Mouse (Mus musculus) liver, embryonic 16.5 days (tissue): ENCODE results near the gene Gm45208. TPM values are rescaled to one million over a fixed set of nuclear protein-coding genes. Genes with fewer than 3 reads are reported as not detected.

Source experiments
- ATAC-seq: fragments of 200-750 bp; cut with Nextera tagmentation; 2 replicates; pipeline ENCODE4 v1.8.0; 2017; ENCODE audit warnings: low read depth, mild to moderate bottlenecking, moderate number of reproducible peaks, moderate library complexity
- H3K27ac ChIP-seq: fragments of 300-500 bp; sonication (generic); 2 replicates; pipeline ENCODE4 v1.5.1; 2014; ENCODE audit warnings: mild to moderate bottlenecking, low read length
- H3K27me3 ChIP-seq: fragments of 300-500 bp; sonication (generic); 2 replicates; pipeline ENCODE4 v1.6.1; 2014; ENCODE audit warnings: low read depth, low read length, mixed read lengths; ENCODE audit not compliant: control insufficient read depth, insufficient read depth
- H3K36me3 ChIP-seq: fragments of 300-500 bp; sonication (generic); 2 replicates; pipeline ENCODE4 v1.6.1; 2014; ENCODE audit warnings: mild to moderate bottlenecking; ENCODE audit not compliant: control insufficient read depth, insufficient read depth
- H3K4me1 ChIP-seq: fragments of 300-500 bp; sonication (generic); 2 replicates; pipeline ENCODE4 v1.6.1; 2014; ENCODE audit warnings: low read depth, low read length, mixed read lengths; ENCODE audit not compliant: control insufficient read depth
- H3K4me2 ChIP-seq: fragments of 300-500 bp; sonication (generic); 2 replicates; pipeline ENCODE4 v1.6.1; 2014; ENCODE audit warnings: low read depth, low read length, mixed read lengths
- H3K4me3 ChIP-seq: fragments of 300-500 bp; sonication (generic); 2 replicates; pipeline ENCODE4 v1.5.1; 2014; ENCODE audit warnings: low read depth, mild to moderate bottlenecking, low read length
- H3K9ac ChIP-seq: fragments of 300-500 bp; sonication (generic); 2 replicates; pipeline ENCODE4 v1.6.1; 2014; ENCODE audit warnings: low read depth, low read length
- H3K9me3 ChIP-seq: fragments of 300-500 bp; sonication (generic); replicated peaks from 2 replicates; pipeline ENCODE4 v1.6.1; 2016; ENCODE audit warnings: low read length; ENCODE audit not compliant: control insufficient read depth
- WGBS: fragments of 180-500 bp; shearing (Covaris S2); extraction: QIAGEN DNeasy Blood & Tissue Kit; methylation state at CpG from one replicate; pipeline ENCODE4 v1.1.7; 2014; ENCODE audit not compliant: insufficient replicate concordance; 5-methylcytosine and 5-hydroxymethylcytosine counted together
- polyA plus RNA-seq: library from polyadenylated mRNA; unstranded; fragments of >200 nt; fragmentation: Nextera tagmentation; extraction: Ambion mirVana; gene quantifications from 2 replicates; pipeline ENCODE4 v1.2.1, GENCODE M21; 2015

The Gm45208 gene
- polyA plus RNA-seq, result 0.27 and 0.51 TPM in 2 replicates

DNA sequence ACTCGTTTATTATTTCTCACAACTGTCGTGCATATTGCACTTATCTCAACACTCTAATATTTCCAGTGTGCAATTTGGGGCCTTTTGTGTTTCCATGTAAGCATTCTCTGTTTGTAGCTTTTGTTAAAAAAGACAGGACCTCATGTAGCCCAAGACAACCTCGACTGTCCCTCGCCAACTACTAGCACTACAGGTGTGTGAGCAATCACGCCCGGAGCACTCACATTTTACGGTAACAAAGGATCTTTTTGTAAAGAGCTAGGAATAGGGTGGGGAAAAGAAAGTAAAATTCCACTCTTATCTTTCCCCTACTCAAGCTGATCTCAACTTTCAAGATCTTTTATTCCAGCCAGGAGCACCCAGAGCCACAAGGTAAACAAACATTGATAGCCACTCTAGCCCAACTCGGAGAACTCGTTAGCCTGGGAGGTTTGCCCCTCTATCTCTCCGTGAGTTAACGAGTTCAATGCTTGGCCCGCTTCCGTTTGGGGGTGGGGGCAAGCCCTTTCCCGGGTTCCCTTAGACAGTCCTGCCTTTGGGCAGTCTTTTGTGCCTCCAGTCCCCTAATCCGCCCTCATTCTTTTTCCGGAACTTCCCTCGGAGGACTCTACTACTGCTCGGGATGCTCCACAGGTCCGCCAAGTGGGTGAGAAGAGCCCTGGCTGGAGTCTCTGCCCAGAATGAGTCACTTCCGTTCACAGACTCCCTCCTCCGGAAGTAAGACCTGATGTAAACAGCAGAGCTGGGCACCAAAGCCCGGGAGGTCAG, at the start of gene Gm45208:
TSS of gene Gm45208 (plus strand) at position 732 of the 768 bp plus-strand sequence.
- Histone ChIP-seq H3K27me3 (no peaks in the 10 kb centered on the region), H3K27ac (peak within 1 kb of the TSS; percentile 89), H3K4me1 (peaks cover 4% of the 10 kb centered on the region; the same call in 1 of the 2 replicates), H3K36me3 (peaks cover 3% of the 10 kb centered on the region; the same call in 1 of the 2 replicates), H3K4me2 (peak within 1 kb of the TSS; percentile 64), H3K9me3 (no peaks in the 10 kb centered on the region), H3K4me3 (peak within 1 kb of the TSS; percentile 71), H3K9ac (peak within 1 kb of the TSS; percentile 72)
- whole genome bisulfite sequencing, result 21% methylated on average over 22 of the region's 22 CpGs
- ATAC-seq, result peak; percentile 93

GRCm38 (mm10) chrX:7672739-7673138, 49.3 kb upstream of the Gm45208 start:
- WGBS, result 38% methylated on average over 6 of the region's 6 CpGs
- Histone ChIP-seq H3K4me3 (no peak overlapping the region), H3K27me3 (no peaks in the 10 kb centered on the region), H3K4me2 (no peak overlapping the region), H3K4me1 (peaks cover 8% of the 10 kb centered on the region), H3K27ac (no peak overlapping the region), H3K36me3 (no peaks in the 10 kb centered on the region), H3K9ac (no peak overlapping the region), H3K9me3 (no peaks in the 10 kb centered on the region)
- no peak for ATAC-seq

GRCm38 (mm10) chrX:7673578-7674281, 48.3 kb upstream of the Gm45208 start:
- Histone ChIP-seq H3K27ac (peak overlapping the region; percentile 14; the same call in 1 of the 2 replicates), H3K9ac (no peak overlapping the region), H3K9me3 (no peaks in the 10 kb centered on the region), H3K36me3 (no peaks in the 10 kb centered on the region), H3K4me1 (peaks cover 8% of the 10 kb centered on the region), H3K27me3 (no peaks in the 10 kb centered on the region), H3K4me2 (peak overlapping the region; percentile 56), H3K4me3 (peak overlapping the region; percentile 43; the same call in 1 of the 2 replicates)
- 18% methylated on average over 12 of the region's 12 CpGs for WGBS
- no peak for ATAC-seq

DNA sequence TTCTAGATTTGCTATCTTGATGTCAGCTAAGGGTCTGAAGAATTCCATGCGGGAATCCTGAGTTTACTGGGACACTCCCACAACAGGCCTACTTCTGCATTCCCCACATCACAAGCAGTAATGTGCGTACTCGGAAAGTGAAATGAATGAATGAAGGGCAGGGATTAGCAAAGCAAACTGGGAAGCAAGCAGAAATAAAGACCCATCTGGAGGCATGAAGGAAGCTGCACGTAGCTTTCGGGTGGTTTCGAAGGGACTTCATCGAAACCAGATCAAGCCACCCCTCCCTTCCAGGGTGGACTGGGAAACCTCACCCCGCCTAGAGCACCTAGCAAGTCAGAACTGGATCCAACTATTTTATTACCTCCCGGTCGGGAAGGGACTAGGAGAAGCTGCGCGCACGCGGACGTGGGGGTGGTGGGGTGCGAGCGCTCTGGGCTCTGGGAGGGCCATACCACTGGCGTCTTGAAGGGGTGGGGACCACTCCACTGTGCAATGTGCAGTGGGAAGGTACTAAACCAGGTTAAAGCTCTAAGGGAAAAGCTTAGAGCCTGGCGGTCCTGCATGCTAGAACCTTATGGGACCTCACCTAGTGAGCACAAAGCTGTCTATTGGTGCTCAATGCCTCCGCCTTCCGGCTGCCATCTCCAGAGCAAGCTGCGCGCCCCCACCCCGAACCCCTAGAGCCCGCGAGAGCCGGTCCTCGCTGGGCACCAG, 47.6 kb upstream of the Gm45208 start:
- Histone ChIP-seq H3K4me1 (peaks cover 8% of the 10 kb centered on the region), H3K4me3 (peak overlapping the region; percentile 43), H3K9me3 (no peaks in the 10 kb centered on the region), H3K36me3 (no peaks in the 10 kb centered on the region), H3K9ac (peak overlapping the region; percentile 15; the same call in 1 of the 2 replicates), H3K27me3 (no peaks in the 10 kb centered on the region), H3K4me2 (peak overlapping the region; percentile 56), H3K27ac (peak overlapping the region; percentile 14; the same call in 1 of the 2 replicates)
- no peak for ATAC-seq
- 17% methylated on average over 28 of the region's 28 CpGs for WGBS

GRCm38 (mm10) chrX:7675001-7675380, 47.1 kb upstream of the Gm45208 start:
- Histone ChIP-seq H3K9ac (no peak overlapping the region; the same call in 1 of the 2 replicates), H3K36me3 (no peaks in the 10 kb centered on the region), H3K4me1 (peaks cover 8% of the 10 kb centered on the region), H3K9me3 (no peaks in the 10 kb centered on the region), H3K27ac (no peak overlapping the region), H3K4me2 (peak overlapping the region; percentile 56), H3K4me3 (peak overlapping the region; percentile 43), H3K27me3 (no peaks in the 10 kb centered on the region)
- WGBS, result 22% methylated on average over 10 of the region's 10 CpGs
- no peak for ATAC-seq

- 28% methylated on average over 3 of the region's 3 CpGs for WGBS
- Histone ChIP-seq H3K4me1 (no peaks in the 10 kb centered on the region; the same call in none of the 2 replicates), H3K27ac (no peak overlapping the region), H3K36me3 (no peaks in the 10 kb centered on the region), H3K4me3 (no peak overlapping the region), H3K9ac (no peak overlapping the region), H3K27me3 (no peaks in the 10 kb centered on the region), H3K4me2 (no peak overlapping the region), H3K9me3 (no peaks in the 10 kb centered on the region)
- no peak for ATAC-seq
These were observed 43.1 kb upstream of the Gm45208 start for GRCm38 (mm10) chrX:7678986-7679385.

GRCm38 (mm10) chrX:7679405-7680056, 42.5 kb upstream of the Gm45208 start:
- peak overlapping the region; percentile 55 for H3K4me2 ChIP-seq
- no peak overlapping the region for H3K27ac ChIP-seq
- ATAC-seq, result peak; percentile 93
- no peaks in the 10 kb centered on the region for H3K36me3 ChIP-seq
- peak overlapping the region; percentile 38 for H3K4me3 ChIP-seq
- H3K9ac ChIP-seq, result 0 out of 2 replicates have a peak overlapping the region, but pooled peaks have one; percentile 31
- no peaks in the 10 kb centered on the region for H3K27me3 ChIP-seq
- H3K9me3 ChIP-seq, result no peaks in the 10 kb centered on the region
- WGBS, result 16% methylated on average over 27 of the region's 27 CpGs
- no peaks in the 10 kb centered on the region; the same call in none of the 2 replicates for H3K4me1 ChIP-seq

DNA sequence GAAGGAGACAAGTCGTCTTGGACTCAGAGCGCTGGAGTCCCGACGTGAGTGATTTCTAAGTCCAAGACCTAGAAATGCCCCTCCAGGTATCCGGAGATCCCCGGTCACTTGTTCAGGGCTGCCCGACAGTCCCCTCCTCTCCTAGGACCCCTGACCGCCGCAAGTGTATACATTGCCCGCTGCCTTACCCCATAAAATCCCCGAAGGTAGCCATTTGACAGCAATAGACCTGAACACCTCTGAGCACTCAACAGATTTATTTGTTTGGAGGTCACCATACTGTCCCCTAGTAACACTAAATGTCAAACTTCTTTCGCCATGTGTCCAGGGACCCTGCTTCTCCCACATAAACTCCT, 42.0 kb upstream of the Gm45208 start:
- Histone ChIP-seq H3K36me3 (no peaks in the 10 kb centered on the region), H3K4me1 (no peaks in the 10 kb centered on the region), H3K27ac (no peak overlapping the region), H3K27me3 (no peaks in the 10 kb centered on the region), H3K4me3 (peak overlapping the region; percentile 38), H3K9me3 (no peaks in the 10 kb centered on the region), H3K4me2 (peak overlapping the region; percentile 55), H3K9ac (0 out of 2 replicates have a peak overlapping the region, but pooled peaks have one; percentile 31)
- no peak for ATAC-seq
- 29% methylated on average over 12 of the region's 12 CpGs for WGBS
